Mouse (Mus musculus): ENCODE results near the gene Gpr155.
A peak's percentile ranks its signal among the peaks of the same experiment; 100 is the strongest.

Gene Gpr155

DNA sequence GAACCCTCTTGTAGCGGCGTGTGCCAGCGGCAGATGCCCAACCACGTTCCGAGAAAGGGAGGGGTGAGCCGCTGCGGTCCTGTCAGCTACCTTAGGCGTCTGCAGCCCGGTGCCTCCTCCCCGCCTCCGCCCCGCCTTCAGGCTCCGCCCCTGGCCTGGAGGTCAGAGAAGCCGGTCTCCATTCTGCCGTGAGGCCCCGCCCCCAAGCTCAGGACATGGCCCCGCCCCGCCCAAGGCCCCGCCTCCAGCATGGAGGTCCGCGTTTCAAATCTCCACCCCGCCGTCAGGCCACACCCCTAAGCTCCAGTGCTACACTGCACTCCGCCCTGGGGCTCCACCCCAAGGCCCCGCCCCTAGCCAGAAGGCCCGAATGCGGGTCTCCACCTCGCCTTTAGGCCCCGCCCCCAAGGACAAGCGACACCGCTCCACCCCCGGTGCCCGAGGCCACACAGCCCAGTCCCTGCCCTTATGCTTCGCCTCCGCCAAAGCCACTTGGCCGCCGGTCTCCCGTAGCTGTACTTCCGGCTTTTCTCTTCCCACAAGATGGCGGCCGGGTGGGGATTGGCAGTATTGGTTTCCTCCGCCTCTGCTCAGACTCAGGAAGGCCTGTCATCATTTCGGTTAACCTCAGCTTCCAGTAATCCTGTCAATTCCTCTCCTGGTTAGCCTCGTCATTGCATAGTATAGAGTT, at the start of gene Gpr155:
TSS of gene Gpr155 (minus strand) at position 217 of the 691 bp plus-strand sequence.
- peak; percentile 83 for DNase-seq (ENCODE audit: extremely low read depth, low read depth)

DNA sequence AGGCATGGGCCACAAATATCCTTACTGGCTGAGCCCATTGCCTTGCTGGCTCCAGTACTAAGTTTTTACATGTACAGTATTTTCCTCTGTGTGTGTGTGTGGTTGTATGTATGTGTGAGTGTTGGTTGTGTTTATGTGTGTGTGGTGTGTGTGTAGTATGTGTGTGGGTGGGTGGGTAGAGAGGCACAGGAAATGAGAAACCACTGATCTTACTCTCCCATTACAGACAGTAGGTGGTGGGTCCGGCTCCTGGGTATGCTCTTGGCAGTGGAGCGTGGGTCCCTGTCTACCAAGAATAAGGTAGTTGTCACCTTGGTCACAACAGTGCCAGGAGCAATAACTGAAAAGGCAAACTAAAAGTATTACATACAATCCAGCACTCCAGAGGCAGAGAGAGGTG, 49.5 kb upstream of the Gpr155 start:
- DNase-seq (ENCODE audit: extremely low read depth, low read depth) = no peak

DNA sequence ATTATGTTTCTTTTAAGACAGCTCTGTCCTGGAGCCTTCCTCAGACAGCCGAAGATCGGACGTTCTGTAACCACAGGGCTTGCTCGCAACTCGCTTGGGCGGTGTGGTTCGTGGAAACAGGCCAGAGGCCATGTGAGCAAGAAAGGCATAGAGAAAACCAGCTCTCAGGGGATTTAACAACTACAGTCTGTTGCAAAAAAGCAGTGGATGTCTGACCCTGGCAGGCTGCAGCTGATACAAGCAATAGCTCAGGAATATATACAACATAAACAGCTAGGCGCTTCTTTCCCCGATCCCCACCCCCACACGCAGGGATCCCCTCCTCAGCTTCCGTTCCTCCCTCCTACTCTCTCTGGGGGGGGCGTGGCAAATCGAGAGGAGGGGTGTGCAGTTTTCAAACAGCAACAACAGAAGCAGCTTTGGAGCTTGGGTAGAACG, 45.6 kb upstream of the Gpr155 start:
- no peak for DNase-seq (ENCODE audit: extremely low read depth, low read depth)

DNA sequence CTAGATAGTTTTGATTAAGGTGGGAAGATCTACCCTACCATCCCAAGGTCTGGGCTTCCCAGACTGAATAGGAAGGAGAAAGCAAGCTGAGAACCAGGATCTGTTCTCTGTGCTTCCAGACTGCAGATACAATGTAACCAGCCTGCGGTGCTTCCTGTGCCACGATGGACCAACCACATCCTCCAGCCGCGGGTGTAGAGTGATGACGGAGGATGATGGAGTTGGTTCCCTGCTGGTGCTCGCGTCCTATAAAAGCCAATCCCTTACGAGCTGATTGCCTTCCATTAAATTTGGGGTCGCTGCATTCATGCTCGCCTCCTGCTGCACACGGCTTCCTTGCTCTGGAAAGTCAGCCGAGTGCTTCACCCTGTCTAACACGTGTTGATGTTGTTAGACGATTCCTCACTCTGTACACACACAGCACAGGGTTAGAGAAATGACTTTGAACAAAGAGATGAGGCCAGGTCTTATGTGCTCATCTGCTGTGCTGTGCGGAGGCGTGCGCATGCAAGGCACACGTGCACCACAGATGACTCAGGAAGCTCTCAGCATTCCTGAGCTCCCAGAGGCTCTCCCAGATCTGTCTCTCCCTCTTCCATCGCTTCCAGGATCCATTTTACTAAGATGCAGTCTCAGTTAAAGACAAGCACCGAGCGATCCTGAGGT, 42.6 kb upstream of the Gpr155 start:
- DNase-seq (ENCODE audit: extremely low read depth, low read depth) = no peak

DNA sequence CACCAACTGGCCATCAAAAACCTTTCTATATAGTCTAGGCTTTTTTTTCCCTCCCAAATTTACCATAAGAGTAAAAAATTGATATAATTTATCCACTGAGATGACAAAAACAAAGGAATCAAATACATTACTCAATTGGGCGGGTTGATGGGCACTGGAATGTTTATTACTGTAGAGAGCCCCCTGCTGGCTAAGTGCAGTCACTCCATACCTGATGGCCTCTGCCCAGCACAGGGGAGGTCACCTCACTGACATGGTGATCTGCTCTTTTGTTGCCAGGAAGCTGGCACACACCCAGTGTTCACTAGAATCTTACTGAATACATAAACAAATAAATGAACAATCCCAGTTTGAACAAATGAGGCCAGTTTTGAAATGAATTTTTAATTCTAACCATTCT, 40.9 kb upstream of the Gpr155 start:
- DNase-seq (ENCODE audit: extremely low read depth, low read depth) = peak; percentile 9

DNA sequence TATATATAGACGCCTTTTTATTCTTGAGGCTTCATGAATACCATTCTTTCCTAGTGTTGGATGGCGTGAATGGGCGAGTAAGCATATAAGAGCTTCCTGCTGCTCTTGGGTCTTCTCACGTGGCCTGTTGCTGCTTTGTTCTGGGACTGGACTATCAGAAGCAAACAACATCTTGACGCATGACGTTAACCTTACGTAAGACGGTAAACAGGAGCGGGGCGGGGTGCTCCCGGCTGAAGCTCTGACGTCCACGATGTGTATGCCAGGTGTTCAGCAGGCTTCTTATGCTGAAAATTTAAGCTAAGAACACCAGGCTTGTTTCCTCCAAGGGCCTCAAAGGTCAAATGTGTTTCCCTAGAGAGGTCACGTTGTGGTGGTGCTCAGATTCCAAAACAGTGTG, 39.5 kb upstream of the Gpr155 start:
- DNase-seq (ENCODE audit: extremely low read depth, low read depth) = no peak

DNA sequence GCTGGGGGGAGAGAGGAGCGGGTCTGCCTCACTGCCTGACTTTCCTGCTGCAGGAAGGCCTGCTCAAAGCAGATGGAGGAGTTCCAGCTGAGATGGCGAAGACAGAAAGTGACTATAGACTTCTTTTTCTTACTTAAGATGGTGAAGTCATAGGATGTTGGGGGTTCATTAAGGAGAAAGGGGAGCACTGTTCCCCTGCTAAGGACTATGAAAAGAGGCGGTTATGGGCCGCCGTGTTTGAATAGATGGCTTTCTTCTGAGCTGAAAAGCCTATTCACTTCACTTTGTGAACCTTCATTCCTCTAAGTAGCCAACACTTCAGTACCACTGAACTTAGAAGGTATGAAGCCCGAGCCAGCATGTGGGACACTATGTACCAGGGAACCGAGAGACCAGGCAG, 33.4 kb upstream of the Gpr155 start:
- DNase-seq (ENCODE audit: extremely low read depth, low read depth) = no peak

DNA sequence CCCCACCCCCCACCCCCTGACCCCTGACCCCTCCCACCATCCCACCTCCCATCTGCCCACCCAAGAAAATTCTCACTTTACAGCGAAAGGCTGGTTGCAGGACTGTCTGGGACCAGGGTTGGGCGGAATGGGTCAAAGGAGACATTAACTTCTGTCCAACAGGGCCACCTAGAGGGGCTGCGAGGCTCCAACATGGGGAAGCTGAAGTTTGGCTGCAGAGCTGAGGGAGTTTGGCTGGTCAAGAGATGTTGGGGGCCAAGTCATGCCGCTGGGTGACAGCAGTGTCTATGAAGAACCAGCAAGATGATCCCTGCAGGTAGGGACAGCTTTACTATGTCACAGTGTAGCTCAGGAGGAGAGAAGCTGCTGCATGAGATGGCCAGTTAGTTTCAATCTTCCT, 32.9 kb upstream of the Gpr155 start:
- DNase-seq (ENCODE audit: extremely low read depth, low read depth) = no peak

DNA sequence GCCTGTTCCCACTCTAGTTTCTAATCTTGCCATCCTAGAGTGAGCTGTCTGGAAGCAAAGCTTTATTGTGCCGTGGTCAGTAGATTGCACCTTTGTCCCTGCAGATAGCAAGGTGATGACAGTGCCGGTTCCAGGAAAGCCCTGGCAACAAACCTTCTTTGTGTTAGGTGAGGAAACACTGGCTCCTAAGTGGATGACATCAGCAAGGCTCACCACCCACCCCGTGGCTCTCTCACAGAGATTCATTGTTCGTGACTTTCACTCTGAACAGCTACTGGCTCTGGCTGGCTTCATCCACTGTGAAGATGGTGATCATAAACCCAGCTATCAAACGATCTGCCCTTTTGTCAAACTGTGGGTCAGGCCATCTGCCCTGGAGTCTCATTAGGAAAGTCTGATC, 29.5 kb upstream of the Gpr155 start:
- no peak for DNase-seq (ENCODE audit: extremely low read depth, low read depth)

DNA sequence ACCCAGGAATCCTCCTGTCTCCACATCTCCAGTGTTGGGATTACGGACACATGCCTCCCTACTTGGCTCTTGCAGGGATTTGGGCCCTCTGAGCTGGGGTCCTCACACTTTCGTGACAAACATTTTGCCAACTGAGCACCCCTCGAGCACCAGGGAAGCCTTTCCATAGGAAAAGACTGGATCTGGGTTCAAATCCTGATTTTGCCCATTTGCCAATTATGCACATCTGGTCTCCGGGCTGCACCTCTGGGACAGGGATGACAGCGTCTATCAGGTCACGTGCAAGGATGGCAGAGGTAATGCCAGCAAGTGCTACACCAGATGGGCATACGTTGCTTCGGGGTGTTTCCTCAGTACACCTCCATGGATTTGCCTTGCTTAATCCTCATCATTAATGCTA, 23.7 kb upstream of the Gpr155 start:
- DNase-seq (ENCODE audit: extremely low read depth, low read depth) = no peak

DNA sequence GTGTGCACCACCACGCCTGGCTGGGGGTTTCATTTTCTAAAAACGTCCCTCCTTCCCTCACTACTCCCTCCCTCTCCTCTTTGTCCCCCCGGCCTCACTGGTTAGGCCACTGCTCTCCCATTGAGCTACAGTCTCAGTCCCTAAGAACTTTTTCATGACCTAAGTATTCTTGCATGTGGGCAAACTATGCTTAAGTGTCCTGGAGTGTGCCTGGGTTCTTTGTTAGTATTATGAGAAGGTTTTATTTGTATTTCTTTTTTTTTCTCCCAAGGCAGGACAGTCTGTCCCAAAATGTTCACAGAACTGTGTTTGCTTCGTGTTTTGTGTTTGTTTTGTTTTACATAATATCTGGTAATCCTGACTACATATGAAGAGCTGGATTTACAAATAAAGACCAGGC, 21.3 kb upstream of the Gpr155 start:
- no peak for DNase-seq (ENCODE audit: extremely low read depth, low read depth)

DNA sequence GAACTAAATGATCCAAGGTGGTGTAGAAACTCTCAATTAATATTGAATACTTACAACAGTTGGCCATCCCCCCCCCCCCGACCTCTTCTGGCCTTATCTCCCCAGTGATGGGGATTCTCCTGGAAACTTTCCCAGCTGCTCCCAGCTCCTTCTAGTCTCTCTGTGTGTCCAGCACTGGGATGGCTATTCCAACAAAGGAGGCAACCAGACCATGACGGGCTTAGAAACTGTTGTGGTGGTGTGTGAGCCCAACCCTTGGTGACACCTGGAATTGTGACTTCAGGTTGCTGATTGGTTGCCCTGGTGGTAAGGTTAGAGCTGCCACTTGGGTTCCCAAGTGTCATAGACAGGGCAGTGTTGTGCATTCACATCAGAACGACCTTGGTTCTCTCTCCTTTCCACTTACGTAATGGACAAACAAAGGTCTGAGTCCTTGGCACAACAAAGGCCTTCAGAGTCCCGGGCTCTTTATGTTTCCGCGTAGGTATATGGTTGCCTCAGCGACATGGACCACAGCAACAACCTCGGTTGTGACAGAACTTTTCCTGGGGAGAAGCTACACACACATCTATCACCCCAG, 20.1 kb upstream of the Gpr155 start:
- no peak for DNase-seq (ENCODE audit: extremely low read depth, low read depth)

DNA sequence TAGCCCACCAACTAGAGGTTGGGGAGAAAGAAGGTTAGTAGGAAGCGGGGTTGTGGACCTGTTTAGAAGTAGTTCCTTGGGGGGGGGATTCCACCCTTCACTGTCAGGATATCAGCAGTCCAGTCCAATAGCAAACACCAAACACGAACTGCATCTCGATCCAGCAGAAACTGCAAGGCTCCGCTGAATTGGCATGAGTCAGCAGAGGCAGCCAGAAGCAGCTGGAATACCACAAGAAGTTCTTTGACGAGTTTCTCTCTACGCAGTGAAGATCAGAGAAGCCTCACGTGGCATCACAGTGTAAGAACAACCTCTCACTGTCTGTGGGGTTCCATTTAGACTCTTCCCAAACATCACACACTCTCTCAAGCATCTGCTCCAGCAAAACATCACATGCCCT, 18.6 kb upstream of the Gpr155 start:
- no peak for DNase-seq (ENCODE audit: extremely low read depth, low read depth)

DNA sequence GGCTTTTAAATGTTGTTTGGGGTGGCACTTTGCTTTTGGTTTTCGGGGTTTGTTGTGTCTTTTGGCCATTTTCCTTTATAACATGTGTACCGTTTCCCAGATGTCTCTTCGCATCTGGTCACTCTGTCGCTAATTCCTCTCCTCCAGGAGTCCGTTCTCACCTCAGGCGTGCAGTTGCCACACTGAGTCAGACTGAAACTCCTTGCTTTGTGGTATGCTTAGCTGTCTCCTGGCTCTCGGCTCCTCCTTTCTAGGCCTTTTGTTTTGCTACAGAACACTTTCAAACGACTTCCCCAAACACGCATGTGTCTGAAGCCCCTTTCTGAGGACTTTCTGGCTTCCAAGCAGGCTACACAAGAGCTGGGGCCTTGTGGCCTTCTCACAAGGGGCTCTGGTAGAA, 18.1 kb upstream of the Gpr155 start:
- DNase-seq (ENCODE audit: extremely low read depth, low read depth) = no peak

DNA sequence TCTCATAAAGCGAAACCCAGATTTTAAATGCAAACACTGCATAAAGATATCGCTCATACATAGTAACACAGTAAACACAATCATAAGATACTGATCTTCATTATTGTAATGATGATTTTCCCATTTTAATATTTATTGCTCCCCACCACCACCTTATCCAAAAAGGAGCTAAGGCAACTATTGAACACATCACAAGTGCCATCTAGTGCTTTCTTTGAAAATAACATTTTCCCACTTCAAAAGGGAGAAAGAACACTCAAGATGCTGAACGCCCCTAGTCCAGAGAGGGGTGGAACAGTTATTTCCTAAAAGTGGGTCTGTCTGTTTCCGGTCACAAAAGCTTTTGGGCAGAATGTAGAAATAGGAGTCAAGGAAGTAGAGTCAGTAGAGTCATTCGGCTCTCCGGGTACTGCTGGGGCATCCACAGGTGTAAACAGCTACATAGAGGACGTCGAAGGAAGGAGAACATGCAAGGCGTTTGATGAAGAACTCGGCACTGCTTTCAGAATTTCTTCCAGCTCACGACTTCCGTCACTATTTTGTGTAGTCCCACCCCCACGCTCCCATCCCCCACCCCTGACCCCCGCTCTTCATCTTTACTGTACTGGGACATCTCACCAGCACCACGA, 17.1 kb upstream of the Gpr155 start:
- DNase-seq (ENCODE audit: extremely low read depth, low read depth) = no peak

DNA sequence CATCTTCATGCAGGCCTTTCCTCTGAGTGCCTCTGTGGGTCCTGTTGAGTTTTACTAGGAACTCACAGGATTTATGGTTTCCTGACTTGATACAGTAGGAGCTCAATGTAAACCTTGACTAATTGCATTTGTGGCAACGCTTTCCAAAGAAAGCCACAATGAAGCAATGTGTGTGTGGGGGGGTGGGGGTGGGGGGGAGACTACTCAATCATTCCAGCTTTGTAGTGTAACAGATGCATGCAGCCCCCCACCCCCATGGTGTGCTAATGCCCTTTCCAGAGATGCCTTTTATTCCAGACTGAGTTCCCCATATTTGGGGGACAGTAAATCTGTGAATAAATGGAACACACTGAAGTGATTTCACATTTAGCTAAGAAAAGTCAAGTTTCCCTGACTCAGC, 15.3 kb upstream of the Gpr155 start:
- DNase-seq (ENCODE audit: extremely low read depth, low read depth) = no peak

DNA sequence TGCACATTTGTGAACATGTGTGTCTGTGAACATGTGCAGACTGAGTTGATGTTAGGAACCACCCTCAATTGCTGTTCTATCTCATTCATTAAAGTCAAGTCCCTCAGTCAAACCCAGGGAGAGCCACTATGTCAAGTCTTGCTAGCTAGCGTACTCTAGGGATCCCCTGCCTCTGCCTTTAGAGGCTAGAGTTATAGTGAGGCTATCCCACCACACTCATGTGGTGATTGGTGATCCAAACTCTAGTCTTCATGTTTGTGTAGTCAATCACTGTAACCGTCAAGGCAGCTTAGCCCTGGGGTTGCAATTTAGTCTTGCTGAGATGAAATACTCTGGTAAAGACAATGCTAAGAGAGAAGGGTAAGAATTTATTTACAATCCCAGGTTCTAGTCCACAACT, 11.1 kb upstream of the Gpr155 start:
- DNase-seq (ENCODE audit: extremely low read depth, low read depth) = no peak

DNA sequence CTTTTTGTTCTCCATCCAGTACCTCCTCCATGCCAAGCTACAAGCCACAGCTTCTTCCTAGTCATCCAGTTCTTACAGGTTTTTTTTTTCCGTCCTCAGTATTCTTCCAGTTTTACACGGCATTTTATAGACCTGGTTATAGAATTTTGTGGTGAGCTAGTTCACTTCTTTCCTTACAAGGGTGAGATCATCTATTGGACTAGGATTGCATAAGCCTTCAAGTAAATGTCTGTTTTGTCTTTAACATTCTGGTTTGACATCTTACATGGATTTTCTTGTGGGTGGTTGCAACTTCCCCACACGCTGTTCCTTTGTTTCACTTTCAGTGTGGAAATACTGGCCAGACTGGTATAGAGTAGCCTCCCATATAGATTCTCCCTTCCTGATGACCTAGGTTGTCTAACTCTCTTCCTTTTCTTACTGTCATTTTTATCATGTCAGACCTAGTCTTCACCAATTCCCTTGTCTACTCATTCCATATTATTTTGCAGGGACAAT, 10.5 kb upstream of the Gpr155 start:
- DNase-seq (ENCODE audit: extremely low read depth, low read depth) = no peak

DNA sequence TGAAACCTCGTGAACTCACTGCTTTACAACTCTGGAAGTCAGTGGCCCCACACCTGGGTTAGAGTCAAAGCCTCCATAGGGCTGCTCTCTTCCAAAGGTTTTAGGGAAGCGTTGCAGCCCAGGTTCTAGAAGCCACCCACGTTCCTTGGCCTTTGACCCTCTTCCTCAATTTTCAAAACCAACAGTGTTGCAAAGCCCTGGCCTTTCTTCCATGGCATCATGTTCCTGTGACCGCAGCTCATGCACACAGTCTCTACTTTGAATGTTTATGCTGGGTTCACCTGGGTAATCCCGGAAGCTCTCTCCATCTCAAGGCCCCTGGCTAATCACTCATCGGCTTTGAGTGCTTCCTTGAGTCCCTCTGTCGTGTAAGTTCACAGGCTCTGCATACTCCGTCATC, 9.1 kb upstream of the Gpr155 start:
- DNase-seq (ENCODE audit: extremely low read depth, low read depth) = no peak

DNA sequence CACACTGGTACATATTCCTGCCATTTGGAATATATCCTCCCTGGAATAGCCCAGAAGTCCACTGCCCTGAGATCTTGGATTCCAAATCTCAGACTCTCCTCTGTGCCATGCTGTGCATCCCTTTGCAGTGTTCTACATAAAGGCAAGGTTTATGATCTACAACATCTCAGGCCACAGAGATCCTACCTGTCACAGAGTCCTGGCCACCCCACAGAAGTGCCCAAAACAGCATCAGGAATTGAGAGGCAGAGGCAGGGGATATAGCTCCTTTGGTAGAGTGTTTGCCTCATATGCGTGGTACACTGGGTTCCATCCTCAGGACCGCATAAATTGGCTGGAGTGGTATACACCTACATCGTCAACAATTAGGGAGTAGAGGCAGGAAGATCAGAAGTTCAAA, 8.1 kb upstream of the Gpr155 start:
- no peak for DNase-seq (ENCODE audit: extremely low read depth, low read depth)

DNA sequence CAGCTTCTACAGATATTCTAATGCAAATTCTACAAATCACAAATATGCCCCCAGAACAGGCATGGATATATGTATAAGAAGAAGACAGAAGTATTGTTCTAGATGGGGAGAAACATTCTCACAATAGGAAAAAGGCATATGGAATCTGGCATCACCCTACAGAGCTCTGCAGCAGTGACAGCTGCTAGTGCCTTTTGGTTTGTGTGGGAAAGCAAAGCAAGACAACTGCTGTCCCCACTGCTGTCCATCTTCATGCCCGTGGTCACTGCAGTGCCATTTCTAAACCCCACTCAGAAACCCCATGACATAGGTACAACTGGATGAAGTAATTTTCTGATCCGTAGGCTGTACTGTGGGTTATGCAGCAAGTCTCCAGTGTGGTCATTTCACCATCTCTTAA, 6.4 kb upstream of the Gpr155 start:
- DNase-seq (ENCODE audit: extremely low read depth, low read depth) = no peak

DNA sequence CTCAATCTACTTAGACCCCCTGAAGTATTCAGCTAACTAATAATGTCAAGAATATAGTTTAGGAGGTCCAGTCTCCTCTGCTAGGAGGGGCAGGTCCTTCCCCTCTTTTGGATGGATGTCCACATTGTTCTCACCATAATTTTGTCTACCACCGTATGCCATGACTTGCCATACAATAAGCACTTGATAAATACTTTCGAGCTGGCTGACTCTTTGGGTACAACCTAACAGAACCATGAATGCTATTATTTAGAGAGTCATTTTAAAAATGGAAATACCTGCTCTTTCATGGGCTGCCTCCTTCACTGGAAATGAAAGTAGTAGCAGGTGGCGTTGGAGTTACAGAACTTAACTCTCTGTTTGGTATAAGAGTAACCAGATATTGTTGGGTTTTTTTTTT, 3.6 kb upstream of the Gpr155 start:
- DNase-seq (ENCODE audit: extremely low read depth, low read depth) = no peak
